Mouse (Mus musculus): ENCODE measurements around the gene Ccdc187.

Gene Ccdc187

DNA sequence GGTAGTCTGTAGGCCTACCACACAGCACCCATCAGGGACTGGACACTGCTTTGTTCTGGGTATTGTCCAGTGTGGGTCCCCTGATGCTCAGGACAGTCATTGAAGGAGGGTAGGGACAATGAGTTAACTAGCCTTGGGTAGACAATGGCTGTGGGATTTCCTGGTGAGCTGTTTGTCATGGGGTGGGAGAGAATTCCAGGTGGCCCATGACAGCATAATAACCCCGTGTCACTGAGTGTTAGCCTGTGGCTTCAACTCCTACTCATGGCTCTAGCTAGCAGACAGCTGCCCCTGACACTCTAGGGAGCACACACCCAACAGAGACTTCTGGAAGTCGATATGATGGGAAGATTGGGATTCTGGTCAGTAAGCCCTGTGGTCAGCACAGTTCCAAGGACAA, at the start of gene Ccdc187:
TSS of gene Ccdc187 (minus strand) at position 101 of the 400 bp plus-strand sequence.
- no peak for DNase-seq

DNA sequence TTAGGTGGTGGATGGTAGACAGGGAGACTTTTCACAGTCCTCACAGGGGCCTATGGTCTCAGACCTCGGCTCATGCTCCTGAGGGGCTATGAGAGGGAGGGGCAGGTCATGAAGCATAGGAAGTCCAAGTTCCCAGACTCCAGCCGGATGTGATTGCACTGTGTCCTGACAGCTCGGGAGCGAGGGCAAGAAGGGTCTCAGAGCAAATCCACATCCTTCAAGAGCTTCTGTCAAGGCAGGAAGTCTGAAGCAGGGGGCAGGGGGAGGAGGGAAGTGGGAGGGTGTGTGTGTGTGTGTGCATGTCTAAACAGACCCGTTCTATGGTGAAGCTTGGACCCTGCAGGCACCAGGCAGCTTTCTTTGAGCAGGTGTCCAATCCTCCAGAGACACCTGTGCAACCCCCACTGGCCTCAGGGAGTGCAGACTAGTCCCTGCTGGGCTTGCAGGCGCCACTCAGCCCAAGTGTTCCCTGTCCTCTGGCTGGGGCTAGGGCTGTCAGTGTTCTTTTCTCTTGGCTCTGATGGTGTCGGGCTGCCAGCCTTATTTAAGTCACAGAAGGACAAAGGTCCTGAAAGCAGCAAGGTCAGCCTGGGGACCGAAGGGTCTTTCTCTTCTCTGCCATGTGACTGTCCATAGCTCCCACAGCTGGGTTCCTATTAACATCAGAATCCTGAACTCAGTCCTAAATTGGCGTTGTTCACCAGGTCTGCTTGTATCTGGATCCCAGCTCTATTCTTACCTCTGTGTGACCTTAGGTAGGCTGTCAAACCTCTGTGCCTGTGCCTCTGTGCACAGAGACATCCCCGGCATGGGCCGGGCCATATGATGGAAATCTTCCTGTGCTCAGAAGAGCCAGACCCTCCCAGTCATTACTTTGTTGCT, 48.5 kb upstream of the Ccdc187 start:
- peak; percentile 39 for DNase-seq

DNA sequence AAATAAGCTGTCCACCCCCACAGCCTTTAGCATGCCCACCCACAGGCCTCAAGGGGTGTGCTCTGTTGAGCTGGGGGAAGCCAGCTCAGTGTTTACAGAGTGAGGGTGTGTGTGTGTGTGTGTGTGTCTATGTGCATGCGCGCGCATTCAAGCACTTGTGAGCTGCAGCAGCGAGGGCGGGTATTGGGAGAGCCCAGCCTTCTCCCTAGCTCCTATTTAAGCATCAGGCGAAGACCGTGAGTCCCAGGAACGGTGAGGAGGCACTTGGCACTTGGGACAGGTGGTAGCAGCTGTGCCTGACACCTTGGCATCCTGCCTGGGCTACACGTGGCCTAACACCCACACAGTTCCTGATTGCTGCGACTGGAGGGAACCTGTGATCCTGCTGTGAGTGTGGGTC, 47.7 kb upstream of the Ccdc187 start:
- DNase-seq, result peak; percentile 72

DNA sequence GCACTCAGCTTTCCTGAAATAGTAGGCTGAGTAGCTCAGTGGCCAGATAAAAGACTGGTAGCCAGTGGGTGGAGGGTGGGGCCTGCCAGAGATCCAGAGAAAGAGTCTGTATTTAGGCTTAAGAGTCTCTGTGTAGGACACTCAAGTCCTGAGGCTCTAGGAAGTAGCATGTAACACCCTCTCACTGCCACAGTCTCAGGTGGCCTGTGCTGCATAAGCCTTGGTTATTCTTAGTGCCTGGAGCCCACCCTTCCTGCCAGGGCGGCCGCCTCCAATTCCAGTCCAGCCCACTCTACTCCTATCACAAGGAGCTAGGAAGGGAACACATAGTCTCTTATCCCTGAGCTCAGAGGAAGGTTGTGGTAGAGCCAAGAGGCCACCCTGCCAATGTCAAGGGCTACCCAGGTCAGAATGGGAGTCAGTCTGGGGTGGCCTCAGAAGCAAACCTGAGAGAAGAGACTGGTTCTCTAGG, 47.2 kb upstream of the Ccdc187 start:
- DNase-seq, result no peak

DNA sequence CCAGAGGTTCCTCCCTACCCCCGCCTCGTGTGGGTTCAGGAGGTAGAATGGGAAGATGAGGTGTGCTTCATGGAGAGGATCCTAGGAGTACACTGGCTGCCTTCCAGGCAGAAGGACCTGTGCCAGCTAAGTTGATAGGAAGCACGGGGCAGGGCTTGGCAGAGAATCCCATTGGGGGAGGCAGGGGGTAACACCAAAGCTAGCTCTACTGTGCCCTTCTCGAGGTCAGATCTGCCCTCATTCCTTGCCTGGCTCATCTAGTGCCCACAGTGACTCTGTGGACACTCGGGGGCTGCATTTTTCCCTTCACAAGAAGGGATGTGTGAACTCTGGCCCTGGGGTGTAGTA, 44.8 kb upstream of the Ccdc187 start:
- DNase-seq, result no peak

DNA sequence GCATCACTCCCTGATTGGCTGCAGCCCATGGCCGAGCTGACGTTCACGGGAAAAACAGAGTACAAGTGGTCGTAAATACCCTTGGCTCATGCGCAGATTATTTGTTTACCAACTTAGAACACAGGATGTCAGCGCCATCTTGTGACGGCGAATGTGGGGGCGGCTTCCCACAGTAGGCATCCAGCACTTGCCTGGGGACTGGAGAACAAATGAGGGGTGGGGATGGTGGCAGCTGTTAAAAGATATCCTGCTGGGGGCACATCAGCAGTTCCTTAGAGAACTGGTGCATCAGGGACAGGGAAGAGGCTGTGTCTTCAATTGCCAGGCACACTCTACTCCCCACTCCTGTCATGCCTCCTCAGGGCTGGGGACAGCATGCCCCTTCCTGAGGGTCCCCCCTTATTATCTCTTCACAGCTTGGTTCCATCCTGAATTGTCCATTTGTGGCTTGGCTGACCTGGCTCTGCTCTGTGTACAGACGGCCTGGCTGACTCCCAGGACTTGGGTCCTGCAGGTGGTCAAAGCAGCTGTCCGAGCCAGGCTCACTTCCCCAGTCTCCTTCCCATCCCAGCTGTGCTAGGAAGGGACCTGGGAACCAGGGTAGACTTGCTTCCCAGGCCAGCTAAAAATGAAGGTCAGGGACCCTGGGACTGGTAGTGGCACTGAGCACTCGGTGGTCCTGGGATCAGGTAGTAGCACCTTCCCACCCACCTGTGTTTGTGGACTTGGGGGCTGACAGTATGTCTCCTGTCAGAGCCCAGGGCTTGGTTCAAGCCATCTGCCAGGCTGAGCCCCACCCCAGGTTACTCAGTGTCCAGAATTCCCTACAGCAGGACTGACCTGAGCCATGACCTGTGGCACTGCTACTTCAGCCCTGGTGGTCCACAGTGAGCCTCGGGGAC, 44.2 kb upstream of the Ccdc187 start:
- no peak for DNase-seq

DNA sequence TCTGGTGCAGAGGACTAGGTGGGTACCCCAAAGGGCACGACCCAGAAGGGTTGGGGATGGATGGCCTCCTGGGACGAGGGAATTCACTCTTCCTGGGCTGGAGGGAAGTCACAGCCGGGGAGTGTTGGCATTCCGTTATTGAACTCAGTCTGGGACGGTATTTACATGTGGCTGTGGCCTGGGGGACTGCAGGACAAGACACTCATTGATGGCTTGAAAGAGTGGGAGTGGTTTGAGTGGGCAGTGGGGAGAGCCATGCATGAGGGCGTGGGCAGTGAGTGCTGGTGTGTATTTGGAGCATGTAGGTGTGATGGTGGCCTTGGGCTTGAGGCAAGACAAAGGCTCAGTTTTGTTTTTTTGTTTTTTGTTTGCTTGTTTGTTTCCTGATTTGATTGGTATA, 36.3 kb upstream of the Ccdc187 start:
- no peak for DNase-seq

DNA sequence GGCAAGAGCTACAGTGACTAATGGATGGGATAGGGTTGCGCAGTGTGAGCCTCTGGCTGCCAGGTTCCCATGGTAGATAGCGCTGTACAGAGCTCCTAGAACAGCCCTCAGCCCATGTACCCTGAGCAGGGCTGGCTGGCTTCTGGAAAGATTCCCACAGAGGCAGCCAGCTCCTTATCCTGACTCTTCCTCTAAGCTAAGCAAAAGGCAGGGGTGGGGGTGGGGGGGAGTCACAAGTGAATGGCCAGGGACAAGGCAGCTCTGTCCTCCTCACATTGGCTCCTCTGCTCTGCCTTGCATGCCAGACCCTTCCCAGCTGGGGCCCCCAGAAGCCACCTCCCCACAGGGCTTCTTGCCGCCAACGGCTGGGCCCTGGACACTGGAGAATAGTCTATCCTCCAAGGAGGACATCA, 35.7 kb upstream of the Ccdc187 start:
- no peak for DNase-seq

DNA sequence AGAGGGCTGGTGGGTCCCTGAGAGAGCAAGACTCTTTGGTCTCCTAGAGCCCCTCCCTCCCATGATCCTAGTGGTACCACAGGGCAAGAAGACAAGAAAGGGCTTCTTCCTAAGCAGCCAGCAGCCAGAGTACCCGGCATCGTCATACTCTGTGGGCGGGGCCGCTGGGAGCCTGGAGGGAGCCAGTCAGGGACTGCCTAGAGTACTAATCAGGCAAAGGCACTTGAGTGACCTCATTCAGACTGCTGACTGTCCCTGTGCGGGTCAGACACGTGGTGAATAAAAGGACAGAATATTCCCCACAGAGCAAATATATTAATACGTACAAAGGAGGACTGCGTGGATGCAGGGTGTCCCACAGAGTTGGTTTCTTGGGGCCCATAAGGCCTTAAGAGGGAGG, 35.0 kb upstream of the Ccdc187 start:
- no peak for DNase-seq

DNA sequence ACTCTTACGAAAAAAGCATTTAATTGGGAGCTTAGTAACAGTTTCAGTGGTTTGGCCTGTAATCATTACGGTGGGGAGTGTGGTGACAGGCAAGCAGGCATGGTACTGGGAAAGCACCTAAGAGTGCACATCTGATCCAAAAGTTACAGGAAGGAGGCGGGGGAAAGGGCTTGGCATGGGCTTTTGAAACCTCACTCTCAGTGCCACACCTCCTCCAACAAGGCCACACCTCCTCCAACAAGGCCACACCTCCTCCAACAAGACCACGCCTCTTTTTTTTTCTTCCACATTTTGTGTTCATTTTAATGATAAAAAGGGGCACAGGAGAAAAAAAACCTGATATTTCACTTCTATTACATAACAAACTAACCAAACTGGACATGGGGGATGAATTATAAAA, 33.5 kb upstream of the Ccdc187 start:
- no peak for DNase-seq

DNA sequence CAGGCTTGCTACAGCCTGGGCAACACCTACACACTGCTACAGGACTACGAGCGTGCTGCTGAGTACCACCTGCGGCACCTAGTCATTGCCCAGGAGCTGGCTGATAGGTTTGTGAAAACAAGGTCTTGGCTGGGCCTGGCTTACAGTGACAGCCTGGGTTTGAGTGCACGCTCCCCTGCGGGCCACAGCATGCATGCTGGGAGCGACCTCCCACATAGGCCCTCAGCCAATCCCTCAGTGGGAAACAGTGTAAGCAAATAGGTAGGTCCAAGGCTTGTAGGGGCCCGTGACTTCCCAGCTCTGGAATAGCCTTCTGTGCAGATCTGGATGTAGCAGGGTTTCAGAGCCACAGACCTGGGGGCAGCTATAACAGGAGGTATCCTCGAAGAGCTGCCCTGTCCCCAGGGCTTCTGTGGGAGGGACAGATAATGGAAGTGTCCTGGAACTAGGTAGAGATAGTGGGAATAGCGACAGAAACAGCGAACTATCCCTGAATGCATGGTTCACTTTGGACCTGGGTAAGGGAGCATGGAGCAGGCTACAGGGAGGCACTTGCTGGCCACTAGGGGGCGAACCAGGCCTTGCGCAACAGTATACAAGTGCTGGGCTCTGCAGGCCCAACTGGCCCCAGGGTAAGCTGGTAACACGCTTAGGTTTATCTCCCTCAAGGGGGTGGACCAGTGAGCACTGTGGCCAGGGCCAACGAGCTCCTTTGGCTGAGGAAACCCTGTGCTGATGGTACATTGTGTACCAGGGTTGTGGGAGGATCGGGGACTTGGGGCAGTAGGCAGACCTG, 31.2 kb upstream of the Ccdc187 start:
- DNase-seq, result peak; percentile 75

DNA sequence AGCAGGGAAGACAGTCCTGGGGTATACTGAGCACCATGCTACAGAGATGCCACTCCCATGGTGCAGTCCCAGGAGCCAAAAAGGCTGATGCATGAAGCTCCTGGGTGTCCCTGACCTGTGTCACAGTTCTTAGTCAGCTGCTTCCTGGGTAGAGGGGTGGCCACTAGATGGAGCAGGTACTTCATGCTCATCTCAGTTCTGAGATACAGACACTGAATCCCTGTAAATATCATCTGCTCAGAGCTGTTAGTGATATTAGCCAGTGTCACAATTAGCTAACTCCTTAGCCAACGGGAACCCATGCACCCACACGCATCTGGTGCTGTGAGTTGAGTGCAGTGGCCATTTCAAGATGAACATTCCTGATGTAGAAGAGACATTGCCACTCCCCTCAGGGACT, 30.6 kb upstream of the Ccdc187 start:
- no peak for DNase-seq

DNA sequence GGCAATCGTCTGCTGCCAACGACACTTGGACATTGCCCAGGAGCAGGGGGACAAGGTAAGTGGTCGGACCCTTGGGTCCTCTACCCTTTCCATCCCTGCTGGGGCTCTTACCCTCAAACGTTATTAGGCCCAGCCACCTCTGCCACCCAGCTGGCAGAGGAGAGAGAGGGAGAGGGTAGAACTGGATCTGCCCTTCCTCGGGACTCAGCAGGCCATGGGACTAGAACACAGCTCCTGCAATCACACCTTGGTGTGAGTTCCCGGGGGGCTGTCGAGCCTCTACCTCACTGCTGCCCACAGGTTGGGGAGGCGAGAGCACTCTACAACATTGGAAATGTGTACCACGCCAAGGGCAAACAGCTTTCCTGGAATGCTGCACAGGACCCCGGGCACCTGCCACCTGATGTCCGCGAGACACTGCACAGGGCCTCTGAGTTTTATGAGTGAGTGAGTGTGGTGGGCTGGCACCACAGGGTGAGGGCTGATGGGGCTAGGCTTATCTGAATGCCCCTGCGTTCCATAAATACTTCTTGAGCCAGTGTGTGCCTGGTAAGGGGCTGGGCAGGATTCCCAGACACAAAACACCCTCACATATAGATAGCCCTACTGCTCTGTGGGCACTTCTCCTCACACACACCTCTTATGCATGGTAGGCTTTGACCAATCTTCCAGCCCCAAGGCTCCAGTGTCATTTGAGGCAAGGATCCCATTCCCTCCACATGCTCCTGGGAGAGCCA, 29.4 kb upstream of the Ccdc187 start:
- no peak for DNase-seq

DNA sequence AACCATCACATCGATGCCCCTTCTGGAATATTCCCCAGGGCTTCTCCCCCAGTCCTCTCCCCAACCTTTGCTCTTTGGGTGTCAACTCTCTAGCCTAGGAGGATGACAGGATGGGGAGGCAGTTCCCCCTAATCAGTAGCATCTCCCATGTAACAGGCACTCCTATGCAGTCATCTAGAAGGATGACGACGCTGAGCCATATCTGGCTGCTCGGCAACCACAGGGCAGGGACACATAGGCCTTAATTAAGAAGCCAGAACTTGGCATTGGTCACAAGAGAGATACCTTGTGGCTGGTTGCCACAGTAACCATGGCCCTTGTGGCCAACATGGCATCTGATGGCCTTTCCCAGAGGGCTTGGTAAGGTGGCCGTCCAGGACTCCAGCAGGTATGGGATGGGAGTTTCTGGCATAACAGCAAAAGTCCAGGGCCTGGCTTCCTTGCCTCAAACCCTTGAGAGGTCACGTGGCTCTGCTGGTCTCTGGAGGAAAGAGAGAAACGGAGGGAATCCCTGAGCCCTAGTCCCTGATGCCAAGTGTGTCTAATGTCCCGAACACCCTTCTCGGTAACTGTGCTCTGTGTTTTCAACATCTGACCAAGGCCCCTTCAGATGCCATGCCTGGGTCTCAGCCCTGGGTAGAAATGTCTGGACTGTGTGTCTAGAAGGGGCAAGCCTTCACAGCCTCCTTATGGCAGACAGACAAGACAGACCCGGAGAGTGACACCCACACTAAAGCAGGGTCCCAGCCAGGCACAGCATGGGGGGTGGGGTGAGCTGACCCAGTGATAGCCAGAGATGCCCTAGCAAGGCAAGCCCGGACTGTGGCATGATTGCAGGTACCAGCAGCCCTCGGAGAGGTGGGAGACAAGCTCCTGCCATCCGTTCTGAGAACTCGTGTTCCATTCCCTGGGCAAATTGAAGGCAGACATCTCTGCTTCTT, 26.2 kb upstream of the Ccdc187 start:
- no peak for DNase-seq

DNA sequence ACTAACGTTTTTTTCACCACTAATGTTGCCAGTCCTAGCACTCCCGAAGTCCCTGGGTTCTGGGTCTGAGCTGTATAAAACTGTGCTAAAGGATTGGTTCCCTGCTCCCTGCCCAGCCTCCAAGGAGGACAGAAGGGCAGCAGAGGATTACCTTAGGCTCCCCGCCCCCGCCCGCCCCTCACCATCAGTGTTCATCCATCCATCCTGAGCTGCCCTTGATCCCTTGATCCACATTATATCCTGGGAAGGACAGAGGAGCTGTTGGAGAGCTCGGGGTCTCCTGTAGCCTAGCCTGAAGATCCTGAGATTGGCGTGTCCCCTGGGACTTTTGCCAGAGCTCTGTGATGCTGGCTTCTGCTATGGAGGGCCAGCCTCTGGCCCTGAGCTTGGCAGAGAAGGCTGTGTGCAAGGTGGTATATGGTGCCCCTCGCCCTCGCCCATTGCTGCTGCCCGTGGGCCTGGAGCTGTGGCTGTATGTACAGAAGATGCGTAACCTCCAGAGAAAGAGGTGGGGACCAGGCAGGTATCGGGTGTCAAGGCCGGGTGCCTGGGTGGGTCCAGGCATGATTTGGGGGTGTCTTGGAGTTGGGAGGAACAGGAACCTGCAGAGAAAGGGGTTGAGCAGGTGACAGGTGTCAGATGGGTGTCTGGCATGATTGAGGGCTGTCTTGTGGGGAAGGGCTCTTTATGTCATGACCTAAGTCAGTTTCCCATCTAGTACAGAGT, 25.3 kb upstream of the Ccdc187 start:
- no peak for DNase-seq

DNA sequence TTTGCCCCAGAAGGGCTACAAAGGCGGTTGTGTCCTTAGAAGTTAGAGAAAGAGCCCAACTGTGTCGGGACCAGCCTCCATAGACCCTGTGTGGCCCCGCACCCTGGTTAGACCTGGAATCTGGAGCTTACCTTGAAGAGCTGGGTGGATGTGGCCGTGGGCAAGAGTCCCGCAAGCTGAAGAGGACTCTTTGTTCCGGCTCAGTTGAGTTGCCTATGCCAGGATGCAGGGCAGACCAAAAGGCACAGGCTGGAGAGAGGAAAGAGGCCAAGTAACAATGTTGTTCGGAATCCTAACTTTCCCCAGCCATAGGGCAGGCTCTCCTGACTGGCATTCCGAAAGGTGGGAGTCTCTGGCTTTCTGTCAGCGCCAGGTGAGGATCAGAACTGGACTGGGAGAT, 24.8 kb upstream of the Ccdc187 start:
- no peak for DNase-seq

DNA sequence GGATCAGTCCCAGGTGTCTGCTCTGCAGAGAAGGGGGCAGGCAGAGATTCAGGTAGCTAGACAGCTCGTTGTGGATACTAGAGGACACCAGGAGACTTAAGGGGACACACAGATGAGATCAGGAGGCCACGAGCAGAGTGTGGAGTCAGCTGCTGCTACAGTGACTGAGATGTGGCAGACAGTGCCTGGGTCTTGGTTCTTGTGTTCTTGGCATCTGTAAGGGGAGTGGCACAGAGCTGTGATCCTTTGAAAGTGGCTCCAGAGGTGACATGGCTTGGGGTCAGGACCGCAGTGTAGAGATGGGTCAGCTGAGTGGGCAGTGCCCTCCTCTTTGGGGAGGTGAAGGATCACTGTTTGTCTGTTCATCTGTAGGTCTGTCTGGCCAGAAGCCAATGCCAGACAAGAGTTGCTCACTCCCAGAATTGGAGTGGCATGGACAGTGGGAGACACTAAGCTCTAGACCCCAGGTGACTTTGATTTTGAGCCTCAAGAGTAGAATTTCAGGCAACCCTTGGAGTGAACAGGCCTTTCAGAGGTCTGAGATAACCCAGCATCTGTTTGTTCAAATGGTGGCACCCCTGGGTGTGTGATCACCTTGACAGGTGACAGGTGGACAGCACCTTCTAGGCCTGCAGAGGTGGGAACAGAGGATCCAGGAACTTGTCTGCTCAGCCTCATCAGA, 23.8 kb upstream of the Ccdc187 start:
- no peak for DNase-seq

DNA sequence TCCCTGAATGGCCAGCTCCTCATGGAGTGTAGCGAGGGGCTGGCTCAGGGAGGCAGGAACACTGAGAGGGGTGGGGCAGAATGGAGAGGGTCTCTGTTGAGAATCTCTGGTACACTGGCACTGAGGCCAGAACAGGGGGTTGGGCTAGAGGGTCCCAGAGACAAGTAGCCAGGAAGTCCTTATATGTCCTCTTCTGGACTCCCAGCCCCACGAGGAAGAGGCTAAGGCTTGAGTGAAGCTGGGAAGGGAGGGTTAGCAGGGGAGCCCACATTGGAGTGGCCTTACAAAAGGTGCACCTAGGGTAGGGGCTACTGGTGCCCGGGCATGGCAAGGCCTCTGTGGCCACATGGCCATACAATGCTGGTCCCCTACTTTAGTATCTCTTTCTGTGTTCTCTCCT, 23.0 kb upstream of the Ccdc187 start:
- DNase-seq, result no peak

DNA sequence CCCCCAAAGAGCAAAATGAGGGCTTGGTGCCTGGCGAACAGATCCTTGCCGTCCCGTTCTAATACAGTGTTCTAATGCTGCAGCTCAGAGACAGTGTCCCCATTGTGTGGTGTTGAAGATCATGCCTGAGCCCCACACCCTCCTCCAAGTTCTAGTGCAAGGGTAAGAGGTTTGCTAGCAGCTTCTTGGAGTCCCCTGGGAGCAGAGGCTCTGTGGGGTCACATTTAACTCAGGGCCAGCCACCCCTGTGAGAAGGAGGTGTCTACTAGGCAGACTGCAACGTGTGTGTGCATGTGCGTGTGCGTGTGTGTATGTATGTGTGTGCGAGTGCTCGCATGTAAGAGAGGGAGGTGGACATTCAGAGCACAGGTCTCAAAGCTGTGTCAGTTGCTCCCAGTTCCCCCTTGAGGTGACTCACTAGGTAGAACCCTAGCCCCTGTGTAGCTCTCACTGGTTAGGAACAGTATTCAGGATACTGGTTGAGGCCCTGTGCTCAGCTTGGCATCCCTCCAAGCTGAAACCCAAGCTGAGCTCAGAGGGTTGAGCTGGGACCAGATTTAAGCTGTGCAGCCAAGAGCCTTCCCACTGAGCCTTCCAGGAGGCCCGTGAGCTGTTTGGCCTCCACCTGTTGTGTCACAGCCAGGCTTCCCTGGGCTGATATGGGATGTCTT, 22.4 kb upstream of the Ccdc187 start:
- peak; percentile 26 for DNase-seq
